Mouse (Mus musculus): ENCODE data around the gene Cadm2.

Cadm2 gene

DNA sequence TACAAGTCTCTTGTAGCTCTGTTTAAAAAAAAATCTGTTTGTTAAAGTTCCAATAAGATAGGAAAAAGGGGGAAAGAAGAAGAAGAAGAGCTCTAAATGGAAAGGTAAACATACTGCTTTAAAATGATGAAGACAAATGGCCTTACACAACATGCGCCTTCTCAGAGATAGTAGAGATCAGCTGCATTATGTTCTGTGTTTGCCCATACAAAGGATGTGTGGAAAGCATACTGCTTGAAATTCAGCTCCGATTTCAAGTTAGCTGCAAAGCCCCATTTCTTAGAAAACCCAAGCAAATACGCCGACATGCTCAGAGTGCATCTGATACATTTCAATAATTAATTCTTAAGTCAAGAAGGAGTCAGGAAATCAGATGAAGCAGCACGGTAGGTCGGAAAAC is 684.4 kb downstream of the Cadm2 start:
- DNase-seq (ENCODE audit: extremely low spot score), result no peak

DNA sequence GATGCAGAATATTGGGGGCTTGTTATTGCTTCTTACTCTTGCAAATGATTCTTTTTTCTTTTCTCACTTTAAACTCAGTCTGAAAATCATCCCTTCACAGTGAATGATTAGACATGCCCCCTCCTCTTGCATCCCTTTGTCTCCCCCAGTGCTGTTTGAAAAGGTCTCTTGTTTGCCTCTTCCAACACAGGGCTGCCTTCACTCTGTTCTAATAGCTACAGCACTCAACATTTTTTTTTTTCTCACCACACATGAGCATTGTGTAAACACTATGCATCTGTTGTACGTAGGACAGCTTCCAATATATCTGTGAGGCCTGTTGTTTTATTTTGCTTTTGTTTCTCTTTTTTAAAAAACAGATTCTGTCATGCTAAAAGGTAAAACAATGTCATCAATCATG is 695.2 kb downstream of the Cadm2 start:
- no peak for DNase-seq (ENCODE audit: extremely low spot score)

DNA sequence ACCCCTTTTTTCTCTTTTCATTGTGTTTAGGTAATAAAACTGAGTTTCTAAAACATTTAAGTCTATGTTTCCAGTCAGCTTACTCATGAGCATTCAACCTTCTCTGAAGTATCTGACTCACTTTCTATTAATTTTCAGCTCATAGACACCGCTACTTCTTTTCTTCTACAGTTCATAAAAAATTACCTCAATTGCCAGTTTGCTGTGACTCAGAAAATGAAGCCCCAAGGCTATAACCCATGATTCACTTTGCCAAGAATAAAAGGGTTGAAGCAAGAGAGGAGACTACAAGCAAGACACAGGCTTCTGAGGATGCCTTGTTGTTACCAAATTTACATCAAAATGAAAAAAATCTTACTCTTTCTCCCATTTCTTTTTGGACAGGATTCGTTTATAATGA is 698.0 kb downstream of the Cadm2 start:
- no peak for DNase-seq (ENCODE audit: extremely low spot score)

DNA sequence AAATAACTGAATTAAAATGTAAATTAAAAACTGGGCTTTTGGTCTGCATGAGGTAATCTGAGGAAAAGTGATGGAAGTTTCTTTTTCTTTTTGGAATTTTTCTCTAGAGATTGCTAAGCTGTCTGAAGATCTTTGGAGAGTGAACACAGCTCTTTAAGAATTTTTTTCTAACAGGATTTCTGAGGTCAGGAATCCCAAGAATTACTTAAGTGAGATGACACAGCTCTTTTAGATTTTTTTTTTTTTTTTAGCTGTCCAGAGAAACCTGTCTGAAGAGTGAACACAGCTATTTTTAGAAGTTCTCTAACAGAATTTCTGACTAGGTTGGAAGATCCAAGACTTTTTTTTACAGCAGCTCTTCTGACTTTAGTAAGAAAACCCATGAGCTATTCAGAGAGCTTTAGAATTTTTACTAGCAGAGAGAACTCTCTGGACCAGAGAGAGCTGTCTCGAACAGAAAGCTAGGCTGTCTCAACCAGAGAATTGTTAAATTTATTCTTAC is 699.2 kb downstream of the Cadm2 start:
- no peak for DNase-seq (ENCODE audit: extremely low spot score)

DNA sequence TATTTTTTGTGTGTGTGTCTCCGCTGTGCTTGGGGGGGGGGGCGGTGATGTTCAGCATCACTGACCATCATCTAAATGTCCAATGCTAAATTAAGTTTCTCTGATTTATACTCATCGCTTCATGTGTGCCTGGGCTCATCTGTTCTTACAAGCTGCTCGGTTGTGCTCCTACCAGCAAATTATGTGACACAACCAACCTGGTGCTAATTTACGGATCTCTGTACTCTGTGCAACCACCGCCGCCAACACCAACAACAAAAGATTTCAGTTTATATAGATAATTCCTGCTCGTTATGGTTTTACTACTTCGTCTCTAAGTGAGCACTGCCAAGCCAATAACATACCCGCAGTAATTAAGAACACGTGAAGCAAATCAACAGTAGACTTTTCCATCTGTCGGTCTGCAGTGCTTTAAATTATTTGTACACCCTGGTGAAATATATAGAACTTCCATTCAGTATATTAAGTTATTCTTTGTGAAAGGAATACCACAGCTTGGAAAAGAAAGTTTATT is 700.8 kb downstream of the Cadm2 start:
- no peak for DNase-seq (ENCODE audit: extremely low spot score)

DNA sequence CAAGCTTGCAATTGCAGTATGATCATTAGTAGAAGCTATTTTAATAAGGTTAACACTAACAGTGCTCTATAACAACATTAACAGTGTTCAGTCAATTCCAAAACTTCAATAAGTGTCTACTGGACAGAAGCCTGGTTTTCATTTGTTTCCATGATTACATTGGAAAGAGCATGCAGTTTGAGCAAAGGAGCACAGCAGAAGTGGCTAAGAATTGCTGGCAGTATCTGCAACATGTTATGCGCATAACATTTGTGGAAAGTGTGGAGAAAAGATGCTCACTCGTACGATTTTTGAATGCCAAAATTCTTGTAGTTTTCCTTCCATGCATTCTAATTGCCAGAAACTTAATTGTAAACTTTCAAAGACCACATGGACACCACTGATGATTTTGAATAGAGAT is 718.9 kb downstream of the Cadm2 start:
- no peak for DNase-seq (ENCODE audit: extremely low spot score)

DNA sequence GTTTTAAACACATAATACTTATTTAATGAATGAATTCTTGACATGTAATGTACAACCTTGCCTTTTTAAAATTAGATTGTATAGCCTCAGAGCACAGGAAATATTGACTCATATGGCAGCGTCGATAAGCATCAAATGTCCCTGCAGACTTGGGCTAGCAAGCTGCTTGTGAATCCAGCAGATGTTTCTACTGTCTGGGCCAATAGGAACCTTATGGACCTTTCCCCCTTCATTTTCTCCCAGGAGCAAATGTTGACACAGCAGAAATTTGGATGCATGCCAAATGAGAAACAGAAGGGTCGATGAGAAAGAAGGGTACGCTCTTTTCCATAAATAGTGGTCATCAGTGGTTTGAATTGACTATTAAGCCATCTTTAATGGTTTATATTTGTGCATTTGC is 720.0 kb downstream of the Cadm2 start:
- DNase-seq (ENCODE audit: extremely low spot score), result no peak

DNA sequence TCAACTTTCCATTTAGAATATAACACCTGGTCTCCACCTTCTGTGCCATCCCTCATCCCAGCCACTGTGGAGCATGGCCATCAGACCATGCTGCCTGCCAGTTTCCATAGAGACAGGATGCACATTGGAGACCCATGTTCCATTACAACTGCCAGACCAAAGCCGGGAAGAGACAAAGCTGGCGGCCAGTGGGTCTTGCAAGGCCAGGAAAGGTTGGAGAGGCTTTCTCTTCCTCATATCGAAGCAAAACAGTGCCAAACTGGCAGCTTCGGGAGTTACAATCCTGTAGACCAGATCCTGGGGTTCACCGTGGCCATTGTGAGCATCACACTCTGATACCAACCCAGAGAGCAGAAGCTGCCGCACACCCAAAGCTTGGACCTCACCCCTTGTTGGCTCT is 728.3 kb downstream of the Cadm2 start:
- no peak for DNase-seq (ENCODE audit: extremely low spot score)

DNA sequence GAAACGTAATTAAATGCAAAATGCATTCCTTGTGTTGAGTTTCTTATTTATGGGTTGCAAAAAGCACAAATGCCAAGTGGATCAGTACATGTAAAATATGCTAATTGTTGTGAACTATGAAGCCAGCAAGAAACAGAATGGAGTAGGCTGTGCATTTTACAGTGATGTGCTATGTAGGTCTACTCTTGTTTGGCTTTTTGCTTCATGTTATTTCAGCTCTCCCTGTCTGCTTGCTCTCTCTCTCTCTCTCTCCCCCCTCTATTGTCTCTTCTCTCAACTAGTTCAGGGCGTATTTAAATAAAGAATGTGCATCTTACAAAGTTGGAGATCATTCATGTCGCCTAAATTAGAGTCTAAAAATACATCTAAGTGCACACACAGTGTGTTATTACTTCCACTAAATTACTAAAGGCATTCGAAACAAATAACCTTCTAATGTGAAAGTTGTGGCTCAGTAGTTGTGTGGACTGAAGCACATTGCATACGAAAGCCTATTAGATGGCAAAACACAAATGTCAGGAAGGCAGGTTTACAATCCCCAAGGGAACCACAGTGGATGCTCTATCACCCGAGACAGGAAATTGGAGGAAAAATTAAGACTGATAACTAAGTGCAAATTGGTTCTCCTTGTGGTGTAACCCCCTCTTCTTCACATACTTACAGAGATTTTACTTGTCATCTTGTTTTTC is 729.0 kb downstream of the Cadm2 start:
- no peak for DNase-seq (ENCODE audit: extremely low spot score)

DNA sequence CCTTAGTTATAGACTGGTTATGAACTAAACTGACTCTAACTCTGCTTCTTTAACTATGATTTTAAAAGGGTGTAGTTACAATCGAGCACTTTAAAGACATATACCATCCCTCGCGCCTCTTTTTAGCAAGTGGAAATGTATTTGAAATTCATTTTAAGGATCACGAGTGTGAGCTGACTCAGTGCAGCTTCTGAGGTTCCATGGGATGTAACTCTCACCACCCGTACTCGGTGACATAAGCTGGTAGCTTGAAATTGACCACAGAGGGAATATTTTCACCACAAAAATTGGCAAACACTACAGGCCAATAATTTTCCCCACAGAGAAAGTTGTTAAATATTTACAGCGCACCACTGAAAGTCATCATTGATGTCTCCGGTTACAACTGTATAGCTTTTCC is 730.8 kb downstream of the Cadm2 start:
- DNase-seq (ENCODE audit: extremely low spot score), result no peak

DNA sequence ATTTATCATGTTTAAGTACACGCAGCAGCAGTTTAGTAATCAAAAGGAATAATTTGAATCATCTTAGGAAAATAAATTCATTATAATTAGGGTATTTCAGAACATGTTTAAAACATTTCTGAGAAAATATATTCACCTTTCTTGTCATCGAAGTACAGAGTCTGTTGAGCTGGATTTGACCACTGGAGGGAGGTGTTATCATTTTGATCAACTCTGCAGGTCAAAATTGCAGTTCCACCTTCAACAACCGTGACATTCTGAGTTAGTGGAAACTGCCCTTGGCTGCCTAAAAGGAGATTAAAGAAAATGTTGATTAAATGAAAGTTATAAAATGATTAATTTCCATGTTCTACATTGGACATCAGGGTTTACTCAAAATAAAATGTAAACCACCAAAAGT is 738.1 kb downstream of the Cadm2 start:
- no peak for DNase-seq (ENCODE audit: extremely low spot score)

DNA sequence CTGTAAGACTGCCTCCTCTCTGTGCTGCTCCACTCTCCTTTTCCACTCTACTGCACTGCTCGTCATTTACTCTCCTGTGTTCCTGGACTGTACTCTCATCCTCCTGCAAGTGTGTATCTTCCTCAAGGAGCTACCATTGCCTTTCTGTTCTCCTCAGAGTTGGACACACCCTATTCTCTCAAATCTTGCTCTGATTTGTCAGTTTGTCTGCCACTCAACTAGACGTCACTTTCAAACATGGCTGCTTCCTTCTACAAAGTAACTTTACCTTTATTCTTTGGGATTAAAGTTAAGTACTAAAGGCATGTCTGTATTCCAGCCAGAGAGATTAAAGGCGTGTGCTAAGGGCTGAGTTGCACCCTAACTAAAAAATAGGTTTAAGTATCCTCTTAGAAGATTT is 749.5 kb downstream of the Cadm2 start:
- no peak for DNase-seq (ENCODE audit: extremely low spot score)

DNA sequence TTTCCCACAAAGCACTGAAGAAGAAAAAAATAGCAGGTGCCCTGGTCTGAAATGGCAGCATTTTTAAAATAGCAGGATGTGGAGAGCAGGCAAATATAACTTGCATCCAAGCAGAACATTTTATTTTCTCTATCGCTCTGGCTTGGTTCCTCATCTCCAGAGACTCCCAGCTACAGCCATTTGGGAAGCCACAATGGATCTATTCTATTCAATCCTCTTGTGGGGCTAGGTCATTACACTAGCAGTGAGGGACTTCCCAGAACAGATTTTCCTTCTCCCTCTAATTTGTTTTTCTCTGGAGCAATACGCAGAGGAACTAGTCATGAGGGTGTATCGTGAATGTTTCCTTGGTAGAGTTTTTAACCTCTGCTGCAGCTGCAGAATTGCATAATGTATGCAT is 769.7 kb downstream of the Cadm2 start:
- no peak for DNase-seq (ENCODE audit: extremely low spot score)

DNA sequence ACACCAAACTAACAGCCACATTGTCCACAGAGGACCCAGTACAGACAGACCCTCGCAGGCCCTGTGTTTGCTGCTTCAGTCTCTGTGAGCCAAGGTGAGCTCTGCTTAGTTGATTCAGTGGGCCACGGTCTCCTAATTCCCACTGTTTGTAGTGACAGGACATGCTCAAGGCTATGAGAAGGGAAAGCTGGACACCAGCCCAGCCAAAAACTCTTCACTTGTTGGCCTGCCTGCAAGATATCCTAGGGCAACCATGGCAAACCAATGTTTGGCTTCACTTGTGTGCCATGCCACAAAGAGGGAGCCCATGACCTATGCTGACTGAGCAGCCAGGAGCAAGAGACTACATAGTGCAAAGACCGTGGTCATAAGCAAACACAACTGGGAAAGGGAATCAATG is 795.8 kb downstream of the Cadm2 start:
- no peak for DNase-seq (ENCODE audit: extremely low spot score)

DNA sequence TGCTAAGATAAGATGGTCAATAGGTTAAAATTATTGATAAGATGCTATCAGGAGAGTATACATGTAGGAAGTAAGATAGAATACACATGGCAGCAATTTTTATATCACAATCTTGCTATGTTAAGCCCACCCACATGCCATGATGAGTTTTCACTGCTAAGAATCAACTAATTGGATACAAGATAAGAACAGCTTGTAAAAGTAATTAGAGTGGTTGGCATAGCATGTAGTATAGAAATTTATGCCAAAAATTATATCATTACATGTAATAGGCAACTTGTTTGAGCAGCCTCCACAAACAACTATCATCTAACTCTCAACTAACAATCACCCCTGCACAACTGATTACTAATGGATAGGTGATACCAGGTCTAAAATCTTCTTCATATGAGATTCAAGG is 809.2 kb downstream of the Cadm2 start:
- DNase-seq (ENCODE audit: extremely low spot score), result no peak

DNA sequence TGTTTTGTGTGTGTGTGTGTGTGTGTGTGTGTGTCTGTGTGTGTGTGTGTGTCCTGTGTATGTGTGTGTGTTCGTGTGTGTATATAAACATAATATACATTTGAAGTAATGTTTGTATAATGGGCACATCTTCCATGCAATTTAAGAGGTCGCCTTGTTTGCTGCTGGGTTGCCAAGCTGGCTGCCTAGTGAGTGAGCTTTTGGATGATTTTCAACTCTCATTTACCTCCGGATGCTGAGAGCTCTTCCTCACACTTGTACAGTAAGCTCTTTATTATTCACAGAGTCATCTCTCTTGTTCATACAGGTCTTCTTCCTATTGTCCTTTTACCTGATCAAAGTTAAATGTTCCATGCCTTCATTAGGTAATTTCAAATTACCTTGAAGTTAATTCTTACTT is 822.5 kb downstream of the Cadm2 start:
- no peak for DNase-seq (ENCODE audit: extremely low spot score)

DNA sequence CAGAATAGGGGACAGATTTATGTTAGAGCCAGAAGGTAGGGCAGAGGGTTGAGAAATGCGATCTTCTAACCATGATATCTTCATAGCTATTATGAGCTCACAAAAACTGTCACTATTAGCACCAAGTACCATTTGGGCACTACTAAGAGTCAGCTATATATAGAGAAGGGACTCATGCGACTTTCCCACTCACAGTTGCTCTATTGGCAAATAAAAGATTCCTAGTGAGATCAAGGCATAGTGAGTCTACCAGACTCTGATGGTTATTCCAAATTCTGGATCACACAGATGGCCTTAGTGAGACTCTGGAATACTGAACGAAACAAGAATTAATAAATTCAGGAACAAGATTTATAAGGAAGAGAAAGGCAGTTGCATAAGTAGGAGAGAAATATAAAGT is 827.6 kb downstream of the Cadm2 start:
- no peak for DNase-seq (ENCODE audit: extremely low spot score)

DNA sequence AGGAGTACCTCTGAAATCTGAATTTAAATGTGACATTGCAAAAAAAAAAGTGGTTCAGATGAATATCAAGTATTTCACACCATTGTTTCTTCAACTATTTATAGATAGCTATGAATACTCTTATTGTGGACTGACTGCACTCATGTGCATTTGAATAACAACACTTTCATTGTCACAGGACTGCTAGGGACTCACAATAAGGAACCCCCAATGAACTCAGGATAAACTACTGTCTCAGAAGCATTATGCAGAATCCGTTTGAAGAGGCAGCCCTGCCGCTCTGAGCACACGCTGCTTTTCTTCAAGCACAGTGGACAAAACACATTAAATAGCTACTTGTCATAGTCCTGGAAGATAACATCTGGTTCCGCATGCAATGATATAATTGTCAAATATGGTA is 848.8 kb downstream of the Cadm2 start:
- DNase-seq (ENCODE audit: extremely low spot score), result no peak

DNA sequence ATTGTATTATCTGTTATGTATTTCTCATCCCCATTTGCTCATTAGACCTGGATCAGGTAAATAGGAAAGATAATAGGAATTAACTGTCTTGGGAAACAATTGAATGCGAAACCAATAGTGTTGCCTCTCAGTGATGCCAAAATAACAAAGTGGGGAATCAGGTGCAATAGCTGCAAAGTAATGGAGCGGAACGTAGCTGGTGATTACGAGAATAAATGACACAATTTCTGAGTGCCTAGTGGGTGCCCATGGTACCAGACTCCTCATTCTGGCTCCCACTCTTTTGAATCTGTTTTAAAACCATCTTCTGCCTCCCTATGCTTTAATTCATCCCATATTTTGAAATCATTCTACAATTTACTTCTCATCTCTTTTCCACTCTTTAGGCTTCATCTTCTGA is 851.2 kb downstream of the Cadm2 start:
- DNase-seq (ENCODE audit: extremely low spot score), result no peak

DNA sequence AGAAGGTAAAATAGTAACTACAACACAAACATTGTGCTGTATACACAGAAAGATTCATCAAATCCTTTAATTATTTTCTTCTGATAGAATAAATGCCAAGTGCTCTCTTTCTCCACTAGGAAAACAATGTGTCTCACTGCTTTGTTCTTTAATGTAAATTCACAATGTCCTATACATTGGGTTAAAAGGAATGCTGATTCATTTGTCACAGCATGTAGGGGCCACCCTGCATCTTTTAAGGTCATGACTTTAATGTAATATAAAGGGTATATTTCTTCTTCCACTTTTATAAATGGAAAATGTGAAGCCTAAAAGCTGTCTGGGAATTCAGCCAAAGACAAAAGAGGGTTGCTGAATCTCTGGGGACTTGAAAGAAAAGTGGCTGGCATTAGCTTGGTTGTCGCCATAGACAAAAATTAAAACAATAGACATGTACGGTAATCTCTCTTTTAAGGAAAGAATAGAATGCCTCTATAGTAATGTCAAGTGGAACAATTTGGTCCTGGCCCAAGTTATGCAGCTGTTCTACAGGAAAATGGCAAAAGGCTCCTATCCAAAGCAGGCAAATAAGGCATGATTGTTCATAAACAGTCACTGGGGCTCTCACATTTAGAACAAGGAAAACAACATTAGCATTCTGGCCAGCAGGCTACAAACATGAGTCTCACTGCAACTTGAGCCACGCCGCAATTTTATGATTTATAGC is 851.9 kb downstream of the Cadm2 start:
- DNase-seq (ENCODE audit: extremely low spot score), result no peak

DNA sequence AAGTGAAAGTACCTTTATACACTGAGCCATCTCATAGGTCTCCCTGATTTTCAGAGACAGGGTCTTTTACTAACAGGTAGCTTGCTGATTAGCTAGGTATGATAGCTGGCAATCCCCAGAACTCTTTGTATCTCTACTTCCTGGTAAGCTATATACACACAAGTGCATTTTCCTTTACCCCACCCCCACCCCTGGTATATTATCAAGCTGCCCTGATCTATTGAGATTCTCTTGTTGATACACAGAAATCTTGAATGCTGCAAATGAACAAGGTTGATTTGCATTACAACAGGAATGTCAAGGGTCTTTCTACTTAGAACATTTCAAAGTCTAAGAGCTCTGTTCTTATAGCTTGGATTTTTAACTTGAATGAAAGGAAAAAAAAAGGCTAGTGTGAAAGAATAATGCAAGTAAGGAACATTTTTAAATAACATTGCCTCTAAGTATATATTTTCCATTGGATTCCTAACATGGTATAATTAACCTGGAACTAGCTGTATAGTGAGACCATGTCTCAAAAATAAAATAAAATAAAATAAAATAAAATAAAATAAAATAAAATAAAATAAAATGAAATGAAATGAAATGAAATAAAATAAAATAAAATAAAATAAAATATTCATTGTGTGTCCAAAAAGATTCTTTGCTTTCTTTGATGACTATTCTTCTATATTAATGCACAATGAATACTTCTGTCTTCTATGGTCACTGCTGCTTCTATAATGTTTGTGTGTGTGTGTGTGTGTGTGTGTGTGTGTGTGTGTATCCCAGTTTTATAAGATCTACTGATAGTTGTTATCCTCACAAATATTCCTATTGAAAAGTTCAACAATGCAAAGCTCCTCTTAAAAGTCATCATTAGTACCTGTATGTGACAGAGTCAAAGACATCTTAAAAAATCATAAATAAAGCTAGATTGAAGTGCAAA is 858.9 kb downstream of the Cadm2 start:
- no peak for DNase-seq (ENCODE audit: extremely low spot score)

DNA sequence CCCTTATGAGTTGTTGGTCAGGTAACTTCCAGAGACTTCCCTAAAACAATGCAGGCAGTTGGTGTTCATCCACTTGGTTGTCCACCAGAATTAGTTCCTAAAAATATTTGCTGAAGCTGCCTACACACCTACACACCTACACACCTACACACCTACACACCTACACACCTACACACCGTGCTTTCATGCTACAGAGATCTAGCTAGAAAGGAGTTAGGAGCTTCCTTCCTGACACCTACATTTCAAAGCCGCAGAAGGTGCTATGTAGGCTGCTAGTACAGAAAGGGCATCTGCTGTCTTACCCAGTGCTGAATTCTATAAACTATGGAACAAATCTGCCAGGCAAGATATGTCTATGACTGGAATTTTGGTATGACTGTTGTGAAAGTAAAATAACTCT is 872.2 kb downstream of the Cadm2 start:
- no peak for DNase-seq (ENCODE audit: extremely low spot score)

Data from embryo, embryonic 9.5 days (tissue).